Mouse (Mus musculus) mouse embryonic stem cell (cell line): ENCODE measurements at regions not wholly inside any gene's neighbourhood (a gene's known extent, or its start where the extent isn't known, plus 50 kb on each side); places are given as distances from the start of the nearest gene placed in this dataset.
"Not testable (repeated sequence)": the region's sequence is repeated elsewhere in the genome, so short reads cannot be mapped to it uniquely, and the experiment has no call there.

Experiments used
- in situ Hi-C, 2 experiments: fragments of 300-500 bp; cut with MboI; formaldehyde crosslinking; loops; 1 replicate in 1 of 2; 3 replicates in 1 of 2; pipeline ENCODE4 v1.14.3; 2019 to 2020; ENCODE audit warnings: low sequenced_read_pairs in 2 of 2, low pct_unique_long_range_greater_than_20kb in 1 of 2, mixed read lengths in 1 of 2; ENCODE audit not compliant: unreplicated experiment in 1 of 2

- in situ Hi-C loops: no loop called here
Observed at GRCm38 (mm10) chr16:54857369-54857768, 440.4 kb downstream of the Zpld1 start.

- in situ Hi-C loops: not testable (repeated sequence)
Observed at GRCm38 (mm10) chr16:54842996-54843395, 454.8 kb downstream of the Zpld1 start.
